Mouse (Mus musculus): ENCODE data around the gene Epha7.
A peak's percentile ranks its signal among the peaks of the same experiment; 100 is the strongest.

The Epha7 gene

GRCm38 (mm10) chr4:28812691-28813289 is at the start of gene Epha7:
Gene Epha7 (plus strand): TSS chr4:28813131.
- peak; percentile 97 for DNase-seq (ENCODE audit: low spot score)

GRCm38 (mm10) chr4:28783961-28784360 is 29.0 kb upstream of the Epha7 start:
- no peak for DNase-seq (ENCODE audit: low spot score)

- peak; percentile 42 for DNase-seq (ENCODE audit: low spot score)
Observed at GRCm38 (mm10) chr4:28808800-28809199, 4.1 kb upstream of the Epha7 start.

GRCm38 (mm10) chr4:28809703-28810102 is 3.2 kb upstream of the Epha7 start:
- DNase-seq (ENCODE audit: low spot score), result no peak

- DNase-seq (ENCODE audit: low spot score), result peak; percentile 58
Observed at GRCm38 (mm10) chr4:28813551-28814475, 882 bp downstream of the Epha7 start.

- no peak for DNase-seq (ENCODE audit: low spot score)
Observed at GRCm38 (mm10) chr4:28814476-28814815, 1.5 kb downstream of the Epha7 start.

GRCm38 (mm10) chr4:28814816-28815620 is 2.1 kb downstream of the Epha7 start:
- peak; percentile 59 for DNase-seq (ENCODE audit: low spot score)

- DNase-seq (ENCODE audit: low spot score), result no peak
Observed at GRCm38 (mm10) chr4:28815621-28815920, 2.6 kb downstream of the Epha7 start.

- no peak for DNase-seq (ENCODE audit: low spot score)
Observed at GRCm38 (mm10) chr4:28823616-28824015, 10.7 kb downstream of the Epha7 start.

- DNase-seq (ENCODE audit: low spot score), result peak; percentile 39
Observed at GRCm38 (mm10) chr4:28824616-28825015, 11.7 kb downstream of the Epha7 start.

- no peak for DNase-seq (ENCODE audit: low spot score)
Observed at GRCm38 (mm10) chr4:28837669-28838068, 24.7 kb downstream of the Epha7 start.

- DNase-seq (ENCODE audit: low spot score), result no peak
Observed at GRCm38 (mm10) chr4:28846311-28846710, 33.4 kb downstream of the Epha7 start.

GRCm38 (mm10) chr4:28850388-28850787 is 37.5 kb downstream of the Epha7 start:
- no peak for DNase-seq (ENCODE audit: low spot score)

- DNase-seq (ENCODE audit: low spot score), result no peak
Observed at GRCm38 (mm10) chr4:28862845-28863666, 50.1 kb downstream of the Epha7 start.

- no peak for DNase-seq (ENCODE audit: low spot score)
Observed at GRCm38 (mm10) chr4:28866411-28866810, 53.5 kb downstream of the Epha7 start.

GRCm38 (mm10) chr4:28871615-28872014 is 58.7 kb downstream of the Epha7 start:
- no peak for DNase-seq (ENCODE audit: low spot score)

GRCm38 (mm10) chr4:28881271-28882044 is 68.5 kb downstream of the Epha7 start:
- no peak for DNase-seq (ENCODE audit: low spot score)

GRCm38 (mm10) chr4:28889630-28890029 is 76.7 kb downstream of the Epha7 start:
- no peak for DNase-seq (ENCODE audit: low spot score)

GRCm38 (mm10) chr4:28890102-28890501 is 77.2 kb downstream of the Epha7 start:
- DNase-seq (ENCODE audit: low spot score), result no peak

- DNase-seq (ENCODE audit: low spot score), result no peak
Observed at GRCm38 (mm10) chr4:28895480-28895879, 82.5 kb downstream of the Epha7 start.

- DNase-seq (ENCODE audit: low spot score), result no peak
Observed at GRCm38 (mm10) chr4:28899373-28899772, 86.4 kb downstream of the Epha7 start.
